Mouse (Mus musculus) adipocyte (in vitro differentiated cells): ENCODE results near the gene Tubd1.

ENCODE experiments used
- DNase-seq: peaks from one replicate; pipeline ENCODE4 v3.0.0-alpha.2; 2016; ENCODE audit warnings: low spot score

Gene Tubd1

DNA sequence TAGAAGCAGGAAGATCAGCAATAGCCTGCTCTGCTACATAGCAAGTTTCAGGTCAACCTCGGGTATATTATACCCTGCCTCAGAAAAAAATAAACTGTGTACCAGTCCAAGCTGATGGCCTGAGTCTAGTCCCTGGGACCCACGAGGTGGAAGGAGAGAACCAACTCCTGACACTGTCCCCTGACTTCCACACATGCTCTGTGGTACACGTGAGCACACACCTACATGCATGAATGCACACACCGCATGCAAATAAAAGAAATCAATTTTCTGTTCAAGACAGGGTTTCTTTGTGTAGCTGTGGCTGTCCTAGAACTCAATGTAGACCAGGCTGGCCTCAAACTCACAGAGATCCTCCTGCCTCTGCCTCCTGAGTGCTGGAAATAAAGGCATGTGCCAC lies 13.5 kb downstream of the Tubd1 start:
- no peak for DNase-seq

DNA sequence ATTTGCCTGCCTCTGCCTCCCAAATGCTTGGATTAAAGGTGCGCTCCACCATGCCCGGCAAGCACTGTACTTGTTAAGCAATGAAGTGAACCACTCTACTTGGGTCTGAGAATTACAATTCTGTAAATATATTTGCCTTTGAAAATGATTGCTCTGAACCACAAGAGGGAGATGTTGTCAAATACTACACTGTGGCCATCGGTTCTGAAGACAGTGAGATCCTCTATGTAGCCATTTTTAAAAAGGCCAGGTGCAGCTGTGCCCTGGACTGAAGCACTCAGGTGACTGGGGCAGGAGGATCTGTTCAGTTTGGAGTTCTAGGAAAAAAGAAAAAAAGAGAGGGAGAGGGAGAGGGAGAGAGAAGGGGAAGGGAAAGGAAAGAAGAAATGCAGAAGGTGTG lies 23.6 kb downstream of the Tubd1 start:
- DNase-seq: peak; percentile 68

DNA sequence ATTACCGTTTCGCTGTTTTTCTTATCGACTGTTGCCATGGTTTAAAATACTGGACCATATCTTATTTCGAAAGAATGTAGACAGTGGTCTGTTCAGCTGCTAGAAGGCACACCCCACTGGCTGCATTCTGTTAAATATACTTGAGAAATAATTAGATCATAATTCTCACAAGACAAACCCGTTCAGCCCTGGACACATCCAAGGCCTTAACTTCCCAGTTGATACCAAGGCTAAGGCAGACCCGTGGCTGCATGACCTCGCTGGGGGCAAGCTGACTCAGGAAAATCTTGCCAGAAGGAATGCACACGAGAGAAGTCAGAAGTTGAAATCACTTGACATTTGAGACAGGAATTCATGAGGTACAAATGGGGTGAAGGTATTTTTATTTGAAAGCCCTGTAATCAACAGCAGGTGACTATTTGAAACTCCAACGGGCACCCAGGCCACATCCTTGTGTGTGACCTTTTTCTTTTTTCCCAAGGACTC lies 25.5 kb downstream of the Tubd1 start:
- DNase-seq: peak; percentile 60

DNA sequence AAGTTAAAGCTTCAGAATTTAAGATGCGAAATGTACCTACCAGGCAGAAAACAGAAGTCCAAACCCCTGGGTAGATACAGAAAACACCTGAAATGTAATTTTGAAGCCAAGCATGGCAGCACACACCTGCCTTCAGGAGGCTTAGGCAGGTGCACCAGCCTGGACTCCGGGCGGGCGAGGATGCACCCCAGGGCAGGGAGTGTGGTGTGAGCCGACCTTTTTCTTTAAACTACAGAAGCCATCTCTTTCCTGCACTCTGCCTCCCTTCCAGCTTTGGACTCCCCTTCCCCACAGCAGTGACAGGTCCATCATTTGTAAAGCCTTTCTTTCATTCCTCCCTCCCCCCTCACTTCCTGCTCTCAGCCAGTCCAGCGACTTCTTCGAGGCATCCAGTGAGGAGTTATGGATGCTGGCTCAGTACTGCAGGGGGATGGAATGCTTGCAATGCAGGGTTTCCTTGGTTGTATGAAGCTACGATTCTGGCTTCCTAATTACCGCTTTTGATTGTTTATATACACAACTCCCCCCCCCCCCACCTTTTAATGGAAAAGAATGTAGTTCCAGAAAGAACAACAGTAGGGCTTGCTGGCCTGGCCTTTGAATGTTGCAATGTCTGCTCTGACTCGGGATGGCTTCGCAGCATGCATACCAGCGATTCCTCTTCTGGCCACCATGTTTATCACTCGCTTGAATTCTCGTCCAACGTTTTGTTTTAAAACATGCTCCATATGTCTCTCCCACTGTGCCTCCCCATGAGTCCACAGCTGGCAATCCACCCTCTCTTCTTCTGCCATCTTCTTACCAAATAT lies 26.5 kb downstream of the Tubd1 start:
- DNase-seq: peak; percentile 48

DNA sequence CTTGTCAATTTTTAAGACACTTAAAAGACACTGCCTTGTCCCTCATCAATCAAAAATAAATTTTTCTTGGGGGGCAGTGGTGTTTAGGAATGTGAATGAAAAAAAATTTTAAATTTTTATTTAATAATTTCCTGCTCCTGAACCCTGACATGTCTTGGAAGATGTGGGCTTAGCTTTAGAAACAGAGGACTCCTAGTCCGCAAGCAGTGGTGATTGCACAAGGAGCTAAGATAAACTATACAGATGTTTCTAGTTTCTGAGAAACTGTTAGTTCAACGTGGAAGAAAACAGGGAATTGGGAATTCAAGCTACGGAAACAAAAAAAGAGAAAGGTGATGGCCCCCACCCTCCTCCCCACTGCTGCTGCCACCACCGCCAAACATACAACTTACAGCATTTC lies 27.1 kb downstream of the Tubd1 start:
- peak; percentile 41 for DNase-seq

DNA sequence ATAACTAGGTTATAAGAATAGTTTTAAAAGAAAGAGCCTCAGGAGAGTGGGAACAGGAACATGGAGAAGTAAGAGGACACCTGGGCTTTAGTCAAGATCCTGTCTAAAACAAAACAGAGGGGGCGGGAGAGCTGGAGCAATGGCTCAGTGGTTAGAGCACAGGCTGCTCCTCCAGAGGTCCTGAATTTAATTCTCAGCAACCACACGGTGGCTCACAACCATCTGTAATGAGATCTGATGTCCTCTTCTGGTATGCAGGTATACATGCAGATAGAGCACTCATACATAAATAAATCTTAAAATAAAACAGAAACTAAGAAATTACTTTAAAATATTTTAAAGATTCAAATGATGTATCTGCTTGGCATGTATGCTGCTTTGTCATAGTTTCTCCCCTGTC lies 27.8 kb downstream of the Tubd1 start:
- no peak for DNase-seq

DNA sequence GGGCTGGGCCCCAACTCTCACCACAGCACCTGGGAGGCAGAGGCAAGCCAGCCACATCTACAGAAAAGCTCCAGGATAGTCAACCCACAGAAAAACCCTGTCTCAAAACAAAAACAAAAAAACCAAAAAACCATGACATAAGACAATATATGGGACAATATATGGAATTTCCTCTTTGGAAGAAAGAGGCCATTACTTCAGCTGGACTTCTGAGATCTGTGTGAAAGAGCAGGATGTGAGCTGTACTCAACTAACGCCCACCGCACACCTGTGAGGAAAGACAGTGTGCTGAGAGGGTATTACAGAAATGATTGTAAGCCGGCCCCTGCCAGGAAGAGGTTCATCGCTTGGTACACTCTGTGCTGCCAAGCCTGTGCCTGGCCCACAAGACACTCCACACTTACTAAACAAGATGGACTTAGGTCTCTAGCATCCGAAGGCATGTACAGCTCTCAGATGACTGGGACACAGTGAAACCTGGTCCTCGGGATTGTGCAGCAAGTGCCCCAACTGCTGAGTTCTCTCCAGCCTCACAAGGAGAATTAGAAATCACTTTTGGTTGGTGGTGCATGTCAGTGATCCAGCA lies 28.9 kb downstream of the Tubd1 start:
- no peak for DNase-seq

DNA sequence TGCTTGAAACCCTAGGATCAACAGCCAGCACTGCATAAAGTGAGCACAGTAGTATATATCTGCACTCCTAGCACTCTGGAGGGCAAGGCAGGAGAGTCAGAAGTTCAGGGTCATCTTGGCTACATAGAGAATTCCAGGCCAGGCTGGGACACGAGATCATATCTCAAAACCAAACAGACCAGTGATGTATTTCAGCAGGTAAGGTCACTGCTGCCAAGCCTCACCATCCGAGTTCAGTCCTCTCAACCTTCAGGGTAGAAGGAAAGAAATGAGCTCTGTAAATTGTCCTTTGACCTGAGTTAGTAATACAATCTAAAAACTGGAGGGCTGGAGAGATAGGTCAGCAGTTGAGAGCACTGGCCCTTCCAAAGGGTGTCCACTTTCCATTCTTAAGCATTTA lies 29.6 kb downstream of the Tubd1 start:
- DNase-seq: no peak

DNA sequence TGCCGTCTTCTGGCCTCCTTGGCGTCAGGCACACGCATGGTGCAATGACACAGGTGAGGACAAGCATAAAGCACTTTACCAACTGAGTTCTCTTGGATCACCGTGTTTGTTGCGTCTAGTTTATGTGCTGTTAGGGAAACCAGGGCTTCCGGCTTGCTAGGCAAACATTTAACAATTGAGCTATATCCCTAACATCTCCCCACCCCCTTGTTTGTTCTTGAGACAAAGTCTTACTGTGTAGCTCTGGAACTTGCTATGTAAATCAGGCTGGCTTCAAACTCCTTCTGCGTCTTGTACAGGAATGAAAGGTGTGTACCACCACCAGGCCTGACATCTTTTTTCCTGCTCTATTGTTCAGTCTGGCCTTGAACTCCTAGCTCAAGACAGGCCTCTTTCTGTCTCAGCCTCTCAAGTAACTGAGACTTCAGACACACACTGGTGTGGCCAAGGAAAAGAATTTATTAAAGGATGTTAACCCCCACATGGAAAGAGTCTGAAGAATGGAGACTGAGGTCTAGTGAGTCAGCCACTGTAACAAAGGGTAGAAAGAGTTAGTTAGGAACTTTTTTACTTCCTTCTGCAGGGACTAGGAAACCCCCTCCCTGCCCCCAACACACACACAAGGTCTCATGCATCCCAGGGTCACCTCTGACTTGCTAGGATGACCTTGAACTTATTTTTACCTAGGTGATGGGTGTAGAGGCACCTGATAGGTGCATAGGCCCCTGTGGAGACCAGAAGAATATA lies 31.0 kb downstream of the Tubd1 start:
- no peak for DNase-seq

DNA sequence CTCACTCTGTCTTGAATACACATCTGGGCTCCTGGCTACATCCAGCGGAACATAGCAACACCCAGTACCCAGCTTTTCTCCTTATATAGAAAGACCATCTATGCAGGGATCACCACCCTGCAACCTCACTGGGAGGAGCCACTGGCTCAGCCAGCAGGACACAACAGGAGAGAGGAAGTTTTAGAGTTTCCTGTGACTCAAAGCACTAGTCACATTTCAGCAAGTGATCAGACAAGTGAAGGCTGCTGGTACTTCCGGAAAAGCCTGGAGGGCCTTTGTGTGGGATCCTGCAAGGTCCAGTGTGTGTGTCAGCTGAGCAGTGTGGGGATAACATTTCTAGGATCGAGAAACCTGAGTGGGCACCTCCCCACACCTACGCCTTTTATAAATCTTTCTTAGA lies 32.4 kb downstream of the Tubd1 start:
- no peak for DNase-seq

DNA sequence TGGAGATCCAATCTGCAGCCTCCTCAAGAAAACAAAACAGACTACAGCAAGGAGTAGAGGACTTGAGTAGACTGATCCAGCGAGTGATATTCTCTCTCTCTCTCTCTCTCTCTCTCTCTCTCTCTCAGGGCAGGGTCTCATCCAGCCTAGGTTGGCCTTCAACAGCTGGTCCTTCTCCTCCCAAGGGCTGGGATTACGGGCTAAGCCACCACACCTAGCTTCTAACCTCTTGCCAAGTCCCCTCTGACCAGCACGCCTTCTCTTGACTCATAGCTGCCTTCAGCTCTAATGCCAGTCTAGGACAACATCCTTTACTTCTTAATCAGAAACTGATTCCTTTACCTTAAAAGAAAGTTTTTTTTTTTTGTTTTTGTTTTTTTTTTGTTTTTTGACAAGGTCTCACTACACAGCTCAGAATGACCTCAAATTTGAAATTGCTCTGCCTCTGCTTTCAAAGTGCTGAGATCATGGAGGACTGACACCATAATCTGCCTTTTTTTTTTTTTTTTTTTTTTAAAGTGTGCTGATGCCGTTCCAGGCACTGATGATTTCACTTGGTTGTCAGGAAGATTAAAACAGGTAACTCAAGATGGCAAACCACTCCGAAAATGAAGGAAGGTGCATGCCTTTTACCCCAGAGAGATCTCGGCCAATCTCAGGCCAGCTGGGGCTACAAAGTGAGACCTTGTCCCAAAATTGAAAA lies 33.5 kb downstream of the Tubd1 start:
- no peak for DNase-seq

DNA sequence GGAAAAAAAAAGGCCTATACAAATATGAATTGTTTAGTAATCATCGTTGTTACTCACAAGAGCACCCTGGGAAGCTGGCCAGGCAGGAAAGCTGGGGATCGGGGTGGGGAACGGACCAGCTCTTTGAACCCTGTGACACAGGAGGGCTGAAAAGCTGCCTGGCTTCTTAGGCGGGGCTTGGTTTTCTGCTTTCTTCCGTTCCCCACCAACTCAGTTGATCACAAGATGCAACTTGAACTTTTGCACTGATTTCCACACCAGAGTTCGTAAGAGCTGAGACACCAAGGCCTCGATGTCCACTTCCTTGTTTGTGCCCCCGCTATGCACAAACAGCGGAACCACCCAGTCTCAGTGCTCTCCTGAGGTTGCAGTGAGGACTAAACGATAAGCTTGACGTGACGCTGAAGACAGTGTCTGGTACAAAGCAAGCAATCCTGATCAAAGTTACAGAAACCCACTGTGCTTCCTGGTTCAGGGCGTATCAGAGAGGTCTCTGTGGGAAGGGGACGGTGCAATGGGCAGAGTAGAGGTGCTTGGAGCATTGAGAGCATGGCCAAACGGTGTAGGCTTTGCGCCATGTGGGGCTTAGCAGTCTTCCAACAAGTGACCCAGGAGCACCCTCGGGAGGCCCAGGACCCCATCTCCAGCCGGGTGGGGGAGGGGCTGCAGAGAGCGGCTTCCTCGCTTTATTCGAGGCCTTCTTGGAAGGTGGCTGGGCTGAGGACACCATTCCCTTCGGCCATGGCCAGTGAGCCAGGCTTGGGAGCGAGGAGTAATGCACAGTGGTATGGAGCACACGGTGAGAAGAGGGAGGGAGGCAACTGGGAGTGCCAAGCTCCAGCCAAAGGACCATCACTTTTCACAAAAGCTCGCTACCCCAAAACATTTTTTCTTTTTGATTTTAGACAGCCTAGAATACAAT lies 34.3 kb downstream of the Tubd1 start:
- peak; percentile 75 for DNase-seq

DNA sequence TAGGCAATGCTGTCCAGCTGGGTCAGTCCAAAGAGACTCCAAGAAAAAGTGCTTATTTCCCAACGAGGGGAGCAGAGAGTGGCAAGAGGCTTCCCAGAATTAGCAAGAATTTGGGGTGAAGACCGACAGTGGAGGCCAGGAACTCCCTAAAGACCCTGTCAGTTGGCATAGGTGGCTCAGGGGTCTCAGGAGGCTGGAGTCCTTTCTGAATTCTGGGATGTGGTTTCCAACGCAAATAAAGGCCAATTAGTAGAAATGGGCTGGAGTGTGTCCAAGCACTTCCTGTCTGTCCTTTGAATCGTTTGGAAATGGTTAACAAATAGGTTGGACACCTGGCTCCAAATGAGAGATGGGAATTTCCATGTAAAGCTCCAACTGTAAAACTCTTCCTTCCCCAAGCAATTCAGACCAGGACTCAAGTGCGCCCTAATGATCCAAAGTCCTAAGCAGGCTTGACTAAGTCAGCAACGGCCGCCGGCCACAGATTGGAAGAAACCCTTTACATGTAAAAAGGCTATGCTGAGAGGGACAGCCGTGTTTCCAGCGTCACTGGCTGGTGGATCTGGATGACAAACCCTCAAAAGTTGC lies 35.0 kb downstream of the Tubd1 start:
- peak; percentile 61 for DNase-seq

DNA sequence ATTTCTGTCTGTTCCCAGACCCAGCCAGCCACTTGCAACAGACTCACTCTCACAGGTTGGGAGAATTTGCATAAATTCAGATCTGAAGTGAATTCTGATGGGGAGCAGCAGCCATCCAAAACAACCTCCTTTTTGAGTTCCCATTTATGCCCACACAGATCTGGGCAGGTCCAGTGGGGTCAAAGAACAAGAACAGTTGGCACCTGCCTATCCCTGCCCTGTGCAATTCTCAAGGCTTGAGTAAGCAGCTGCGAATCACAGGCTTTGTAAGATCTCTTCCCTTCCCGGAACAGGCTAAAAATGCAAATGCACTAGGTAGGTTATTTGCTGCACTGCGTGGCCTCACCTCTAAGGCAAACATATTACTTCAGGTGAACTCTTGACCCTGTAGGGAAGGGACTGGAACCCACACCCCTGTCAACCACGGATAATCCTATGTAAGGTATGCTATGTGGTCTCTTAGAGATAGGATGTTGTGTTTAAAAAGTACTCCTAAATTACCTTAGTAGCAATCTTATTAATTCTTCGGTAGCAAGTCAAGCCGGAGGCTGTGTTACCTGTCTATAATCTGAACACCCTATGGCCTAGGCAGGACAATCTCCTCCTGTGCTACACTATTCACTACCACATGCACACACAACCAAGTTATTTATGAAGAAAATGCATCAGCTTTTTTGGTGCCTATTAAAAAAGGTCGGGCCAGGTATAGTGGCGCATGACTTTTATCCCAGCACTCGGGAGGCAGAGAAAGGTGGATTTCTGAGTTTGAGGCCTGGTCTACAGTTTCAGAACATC lies 35.7 kb downstream of the Tubd1 start:
- peak; percentile 62 for DNase-seq

DNA sequence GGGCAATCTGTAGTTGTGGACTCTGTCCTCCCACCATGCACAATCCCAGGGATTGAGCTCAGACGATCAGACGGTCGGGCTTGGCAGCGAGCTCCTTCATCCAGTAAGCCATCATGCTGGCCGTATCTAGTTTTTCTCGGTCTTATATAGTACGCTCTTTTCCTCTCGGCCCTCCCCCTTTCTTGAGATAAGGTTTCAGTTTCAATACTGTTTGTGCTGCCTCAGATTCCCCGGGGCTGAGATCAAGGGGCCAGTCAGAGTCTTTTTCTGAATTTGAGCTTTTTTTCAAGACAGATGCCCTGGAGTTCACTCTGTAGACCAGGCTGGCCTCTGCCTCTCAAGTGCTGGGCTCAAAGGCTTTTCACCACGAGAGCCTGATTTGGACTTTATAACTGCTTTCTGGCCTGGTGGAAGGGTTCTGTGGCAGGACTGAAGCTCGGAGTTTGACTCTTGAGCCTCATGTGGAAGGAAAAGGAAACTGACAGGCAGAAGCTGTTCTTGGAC lies 36.5 kb downstream of the Tubd1 start:
- peak; percentile 85 for DNase-seq

DNA sequence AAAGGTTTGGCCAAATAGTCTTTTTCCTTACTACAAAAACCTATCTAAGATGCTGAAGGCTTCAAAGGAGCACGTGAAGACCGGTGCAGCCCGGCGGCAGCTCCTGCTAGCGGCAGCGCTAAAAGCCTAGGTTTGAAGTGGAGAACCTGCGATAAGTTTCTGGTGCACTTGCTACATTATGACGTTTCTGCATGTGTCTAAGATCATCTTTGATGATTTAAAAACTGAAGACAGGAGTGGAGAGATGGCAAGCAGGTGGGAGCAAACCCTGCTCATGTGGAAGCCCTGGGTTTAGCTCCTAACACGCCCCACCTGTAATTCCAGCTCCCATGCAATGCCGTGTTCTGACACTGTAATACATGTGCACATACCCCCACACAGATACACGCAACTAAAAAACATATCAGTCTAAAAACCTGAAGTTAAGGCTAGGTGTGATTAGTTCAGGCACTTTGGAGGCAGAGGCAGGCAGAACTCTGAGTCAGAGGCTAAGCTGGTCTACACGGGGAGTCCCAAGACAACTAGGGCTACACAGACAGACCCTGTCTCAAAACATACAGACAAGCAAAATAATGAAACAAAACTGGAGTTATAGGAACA lies 37.3 kb downstream of the Tubd1 start:
- DNase-seq: peak; percentile 70

DNA sequence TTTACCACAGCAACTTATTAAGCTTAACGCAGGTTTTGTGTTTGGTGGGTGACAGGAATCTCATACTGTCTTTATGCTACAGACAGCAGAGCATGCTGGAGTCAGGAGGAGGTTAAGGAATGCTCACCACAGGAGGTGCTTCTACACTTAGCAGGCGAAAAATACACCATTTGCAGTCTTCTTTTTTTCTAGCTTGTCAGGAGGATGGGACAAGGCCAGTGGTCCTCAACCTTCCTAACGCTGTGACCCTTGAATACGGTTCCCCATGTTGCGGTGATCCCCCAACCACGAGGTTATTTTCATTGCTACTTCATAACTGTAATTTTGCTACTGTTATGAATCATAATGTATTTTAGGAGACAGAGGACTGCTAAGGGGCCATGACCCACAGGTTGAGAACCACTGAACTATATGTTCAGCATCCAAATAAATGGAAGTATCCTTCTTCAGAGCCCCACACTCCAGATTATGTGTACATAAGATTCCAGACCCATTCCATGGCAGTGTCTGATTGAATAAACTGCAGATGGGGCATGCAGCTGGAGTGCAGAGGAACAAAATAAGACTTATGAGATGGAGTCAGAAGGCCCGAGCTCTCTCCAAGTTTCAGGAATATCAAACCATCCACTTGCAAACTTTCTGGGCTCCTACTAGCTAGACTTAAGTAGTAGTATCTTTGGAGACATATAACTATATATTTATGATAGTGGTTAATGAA lies 37.9 kb downstream of the Tubd1 start:
- DNase-seq: peak; percentile 64

DNA sequence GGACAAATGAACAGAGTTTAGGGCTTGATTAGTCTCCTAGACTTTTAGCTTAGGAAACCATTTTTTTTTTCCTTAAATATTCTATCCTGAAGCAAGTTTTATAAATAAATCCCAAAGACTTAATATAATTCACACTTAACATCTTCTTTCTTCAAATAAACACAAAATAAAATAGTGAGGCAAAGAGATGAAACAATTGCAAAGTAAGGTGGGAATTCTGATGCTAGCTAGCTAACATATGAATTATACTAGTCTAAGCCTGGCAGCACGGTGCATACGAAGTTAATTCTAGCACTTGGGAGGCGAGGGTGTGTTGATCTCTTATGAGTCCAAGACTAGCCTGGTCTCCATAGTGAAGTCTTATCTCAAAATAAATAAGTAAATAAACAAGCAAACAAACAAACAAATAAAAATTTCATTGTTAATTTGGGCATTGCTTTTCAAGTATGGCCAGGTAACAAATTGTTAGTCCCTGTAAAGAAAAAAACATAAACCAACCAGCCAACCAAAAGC lies 38.6 kb downstream of the Tubd1 start:
- peak; percentile 45 for DNase-seq
